Comparison of ENCODE assay signal across 10 mouse cellular contexts in genomic region chr15:95838171-95839020, GRCm38 (mm10). TPM values are rescaled to one million over a fixed set of nuclear protein-coding genes. Genes with fewer than 3 reads are reported as not detected.
A peak's percentile ranks its signal among the peaks of the same experiment; 100 is the strongest.
DNase-seq lines count a peak whose midpoint lies in the region; ATAC-seq lines count a peak whose summit lies in the region.
"Had no signal": no experiment of that assay in that cellular context is flagged by ENCODE, and none has a peak within 500 bp of the region (broad histone marks: within the 10 kb centered on the region; RNA-seq: fewer than 3 reads in every experiment).

No protein-coding gene starts in this region.

- H3K27me3 ChIP-seq in heart, embryonic 11.5 days (ENCODE audit: control insufficient read depth, insufficient read depth, low read length) = no peaks in the 10 kb centered on the region
- H3K27me3 ChIP-seq in kidney, embryonic 14.5 days (ENCODE audit: control insufficient read depth, insufficient read depth, low read length) = no peaks in the 10 kb centered on the region
- no peaks in the 10 kb centered on the region for H3K27me3 ChIP-seq in megakaryocyte, embryonic 14.5 days (replicated peaks)
- H3K27me3 ChIP-seq: hindbrain, embryonic 12.5 days had no signal

- H3K4me2 ChIP-seq in heart, embryonic 11.5 days = no peak overlapping the region
- no peak overlapping the region for H3K4me2 ChIP-seq in kidney, embryonic 14.5 days (replicated peaks; ENCODE audit: low read depth, low read length)
- H3K4me2 ChIP-seq: hindbrain, embryonic 12.5 days had no signal

- WGBS in heart, embryonic 11.5 days (ENCODE audit: insufficient replicate concordance) = 64% methylated on average over 11 of the region's 11 CpGs
- WGBS in kidney, embryonic 14.5 days = 56% methylated on average over 11 of the region's 11 CpGs

- H3K4me3 ChIP-seq in heart, embryonic 11.5 days (ENCODE audit: low read depth, low read length) = no peak overlapping the region
- H3K4me3 ChIP-seq in brown adipose tissue, adult 24 weeks (ENCODE audit: insufficient read depth, low read depth, low read length) = no peak overlapping the region
- no peak overlapping the region for H3K4me3 ChIP-seq in kidney, embryonic 14.5 days (ENCODE audit: low read length)
- peak overlapping the region; percentile 74 for H3K4me3 ChIP-seq in megakaryocyte, embryonic 14.5 days (replicated peaks)
- H3K4me3 ChIP-seq: hindbrain, embryonic 12.5 days had no signal

- no peak for ATAC-seq in heart, embryonic 11.5 days (replicated peaks; ENCODE audit: insufficient number of reproducible peaks, low FRiP score, low TSS enrichment)
- ATAC-seq in kidney, embryonic 14.5 days (ENCODE audit: low FRiP score, low TSS enrichment) = peak; percentile 56; the same call in 1 of the 2 replicates

- no peaks in the 10 kb centered on the region for H3K36me3 ChIP-seq in heart, embryonic 11.5 days (ENCODE audit: control insufficient read depth, insufficient read depth, low read length)
- H3K36me3 ChIP-seq in kidney, embryonic 14.5 days (ENCODE audit: control insufficient read depth, insufficient read depth, low read length) = no peaks in the 10 kb centered on the region
- H3K36me3 ChIP-seq in megakaryocyte, embryonic 14.5 days (replicated peaks; ENCODE audit: low read length) = peaks cover 57% of the 10 kb centered on the region
- H3K36me3 ChIP-seq: hindbrain, embryonic 12.5 days had no signal

- no peaks in the 10 kb centered on the region for H3K9me3 ChIP-seq in heart, embryonic 11.5 days (replicated peaks; ENCODE audit: control insufficient read depth, low read length)
- no peaks in the 10 kb centered on the region for H3K9me3 ChIP-seq in kidney, embryonic 14.5 days (ENCODE audit: control insufficient read depth, low read length)
- no peaks in the 10 kb centered on the region for H3K9me3 ChIP-seq in megakaryocyte, embryonic 14.5 days
- H3K9me3 ChIP-seq: hindbrain, embryonic 12.5 days had no signal

- no peak for DNase-seq in heart, postnatal 4 days
- DNase-seq in thymus, postnatal 14 days = no peak
- no peak for DNase-seq in frontal cortex, postnatal 14 days (ENCODE audit: low spot score in 2 of 2)
- no peak for DNase-seq in neural tube, embryonic 10.5 days (ENCODE audit: extremely low spot score, low spot score)
- DNase-seq: adrenal gland, postnatal 36 days had no signal

- peak overlapping the region; percentile 81; the same call in 1 of the 2 replicates for H3K27ac ChIP-seq in heart, embryonic 11.5 days (ENCODE audit: low read depth, low read length)
- peak overlapping the region; percentile 71 for H3K27ac ChIP-seq in brown adipose tissue, adult 24 weeks (replicated peaks; ENCODE audit: low read depth, low read length)
- peak overlapping the region; percentile 82 for H3K27ac ChIP-seq in kidney, embryonic 14.5 days (ENCODE audit: low read depth, low read length)
- H3K27ac ChIP-seq: hindbrain, embryonic 12.5 days had no signal

- H3K4me1 ChIP-seq in heart, embryonic 11.5 days (ENCODE audit: control insufficient read depth, insufficient read depth, low read length) = peaks cover 51% of the 10 kb centered on the region
- peaks cover 43% of the 10 kb centered on the region for H3K4me1 ChIP-seq in brown adipose tissue, adult 24 weeks (ENCODE audit: control insufficient read depth, insufficient read depth, insufficient read length, low read length)
- peaks cover 42% of the 10 kb centered on the region for H3K4me1 ChIP-seq in kidney, embryonic 14.5 days (ENCODE audit: control insufficient read depth, insufficient read depth, low read length)
- peaks cover 93% of the 10 kb centered on the region for H3K4me1 ChIP-seq in megakaryocyte, embryonic 14.5 days

- H3K9ac ChIP-seq in heart, embryonic 11.5 days (ENCODE audit: low read depth, low read length) = 0 out of 2 replicates have a peak overlapping the region, but pooled peaks have one; percentile 16
- H3K9ac ChIP-seq in kidney, embryonic 14.5 days (ENCODE audit: low read depth, low read length) = no peak overlapping the region
- H3K9ac ChIP-seq: hindbrain, embryonic 12.5 days had no signal

RNA-seq across cellular contexts. Expression of gene Ano6, which starts 47.8 kb away (rescaled TPM):
- 40.9 and 45.7 TPM in 2 replicates for polyA plus RNA-seq in heart, embryonic 11.5 days (2014; fragmentation: Nextera tagmentation; extraction: Ambion mirVana)
- 10 to 100 TPM; 43.2 to 46.6 TPM for total RNA-seq in heart, postnatal 4 days (2021)
- 14.3 and 21.1 TPM in 2 replicates for polyA plus RNA-seq in brown adipose tissue, adult 24 weeks (2012; ENCODE audit: insufficient read depth, insufficient read length, missing spikeins)
- 34.1 and 54.3 TPM in 2 replicates for polyA plus RNA-seq in kidney, embryonic 14.5 days (2014; fragmentation: Nextera tagmentation; extraction: Ambion mirVana)
- 2.4 and 10.3 TPM in 2 replicates for polyA plus RNA-seq in megakaryocyte, embryonic 14.5 days (2012; ENCODE audit: insufficient read depth, low replicate concordance)
